Mouse (Mus musculus): ENCODE results near the gene Ms4a15. TPM values are rescaled to one million over a fixed set of nuclear protein-coding genes. Genes with fewer than 3 reads are reported as not detected.

Gene Ms4a15
- total and polyA plus RNA-seq, 3 experiments: not detected

DNA sequence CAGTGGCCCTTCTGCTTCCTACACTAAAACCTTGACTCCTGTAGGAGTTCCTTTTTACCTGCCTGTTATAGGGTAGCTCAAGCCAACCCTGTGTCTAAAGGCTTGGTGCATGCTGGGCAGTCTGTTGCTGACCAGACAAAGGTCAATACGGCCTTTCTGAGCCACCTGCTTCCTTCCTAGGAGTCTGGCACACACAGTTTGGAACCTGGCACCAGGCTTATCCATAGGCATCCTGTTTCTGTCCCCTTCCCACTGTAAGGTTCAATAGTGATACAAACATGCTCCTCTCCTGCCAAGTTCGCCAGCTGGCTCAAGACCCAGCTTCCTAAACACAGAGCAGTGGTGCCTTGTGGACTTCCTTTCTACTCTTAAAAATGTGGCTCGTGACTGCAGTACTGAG, 46.5 kb downstream of the Ms4a15 start:
- Histone ChIP-seq H3K79me2 (ENCODE audit: control insufficient read depth, insufficient read depth, low read length, poor library complexity) (peaks cover 34% of the 10 kb centered on the region), H3K27me3 (ENCODE audit: control insufficient read depth in 1 of 2, insufficient read depth in 2 of 2, low read length in 2 of 2) (no peaks in the 10 kb centered on the region), H3K4me3 (ENCODE audit: control insufficient read depth in 1 of 2, insufficient read depth in 1 of 2, low read depth in 2 of 2, low read length in 2 of 2) (peak overlapping the region; percentile 84 to 95; a peak in 3 of 4 replicates), H3K36me3 (ENCODE audit: control insufficient read depth in 1 of 2, insufficient read depth in 2 of 2, low read length in 2 of 2) (peaks cover 3 to 18% of the 10 kb centered on the region in 2 experiments; a peak in 3 of 4 replicates), H3K9ac (ENCODE audit: control insufficient read depth, low read depth, low read length, poor library complexity, severe bottlenecking) (peak overlapping the region; percentile 83), H3K9me3 (replicated peaks; ENCODE audit: insufficient read depth, low read length) (no peaks in the 10 kb centered on the region), H3K4me1 (ENCODE audit: control insufficient read depth in 1 of 2, insufficient read depth in 2 of 2, low read length in 2 of 2) (peaks cover 0 to 13% of the 10 kb centered on the region in 2 experiments; a peak in 2 of 4 replicates), H3K27ac (ENCODE audit: control insufficient read depth, low read depth, low read length) (no peak overlapping the region)
- DNase-seq (ENCODE audit: low read depth, low spot score): no peak
- TF ChIP-seq E2F4 (IDR thresholded peaks at IDR 0.05; ENCODE audit: borderline replicate concordance, low read depth, low read length) (no peak), USF2 (IDR thresholded peaks at IDR 0.05; ENCODE audit: borderline replicate concordance in 1 of 2, insufficient read depth in 1 of 2, low read depth in 1 of 2, low read length in 2 of 2) (no peak), TBP (IDR thresholded peaks at IDR 0.05; ENCODE audit: low read depth, low read length) (no peak)

DNA sequence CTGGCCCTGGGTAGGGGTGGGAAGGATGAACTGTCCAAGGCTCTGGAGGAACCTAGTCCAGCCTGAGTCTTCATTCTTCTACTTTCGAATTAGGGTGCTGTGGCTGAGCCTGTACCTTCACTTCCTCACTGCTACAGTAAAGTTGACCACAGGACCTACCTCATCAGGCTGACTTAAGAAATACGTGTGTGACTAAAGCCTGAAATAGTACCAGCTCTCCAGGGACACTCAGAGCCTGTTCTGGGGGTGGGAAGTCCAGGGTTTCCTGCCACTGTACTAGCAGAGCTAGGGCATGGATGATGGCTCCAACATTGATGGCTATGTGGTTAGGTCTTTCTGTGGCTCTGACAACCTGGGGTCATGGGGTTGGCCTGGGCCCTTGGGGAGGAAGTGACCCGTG, 49.1 kb downstream of the Ms4a15 start:
- no peaks in the 10 kb centered on the region for H3K27me3 ChIP-seq (ENCODE audit: control insufficient read depth in 1 of 2, insufficient read depth in 2 of 2, low read length in 2 of 2)
- H3K4me1 ChIP-seq (ENCODE audit: control insufficient read depth in 1 of 2, insufficient read depth in 2 of 2, low read length in 2 of 2): peaks cover 3 to 16% of the 10 kb centered on the region in 2 experiments
- no peak overlapping the region for H3K4me3 ChIP-seq (ENCODE audit: control insufficient read depth in 1 of 2, insufficient read depth in 1 of 2, low read depth in 2 of 2, low read length in 2 of 2)
- TF ChIP-seq ETS1 (IDR thresholded peaks at IDR 0.05; ENCODE audit: low read depth, low read length) (no peak), POLR2A (IDR thresholded peaks at IDR 0.05; ENCODE audit: control insufficient read depth in 1 of 2, insufficient read depth in 1 of 2, low read depth in 1 of 2, low read length in 2 of 2, poor library complexity in 1 of 2) (no peak), ZNF384 (IDR thresholded peaks at IDR 0.05; ENCODE audit: low read depth, low read length) (no peak), MYC (IDR thresholded peaks at IDR 0.05; ENCODE audit: low read depth, low read length) (no peak), MEF2A (IDR thresholded peaks at IDR 0.05; ENCODE audit: extremely low read depth, insufficient replicate concordance, low read depth, low read length, poor library complexity, severe bottlenecking) (no peak), KAT2A (conservative IDR thresholded peaks at IDR 0.05; ENCODE audit: low read depth, low read length) (no peak), JUND (IDR thresholded peaks at IDR 0.05; ENCODE audit: low read depth, low read length) (no peak), MYB (IDR thresholded peaks at IDR 0.05; ENCODE audit: low read depth, low read length) (no peak), MAFK (IDR thresholded peaks at IDR 0.05; ENCODE audit: borderline replicate concordance, low read depth, low read length) (no peak), ZMIZ1 (IDR thresholded peaks at IDR 0.05; ENCODE audit: low read depth, low read length) (no peak), ZC3H11A (IDR thresholded peaks at IDR 0.05; ENCODE audit: low read depth, low read length) (no peak), NELFE (IDR thresholded peaks at IDR 0.05; ENCODE audit: low read depth, low read length) (no peak), TBP (IDR thresholded peaks at IDR 0.05; ENCODE audit: low read depth, low read length) (no peak), GATA1 (IDR thresholded peaks at IDR 0.05; ENCODE audit: low read depth, low read length) (no peak), RCOR1 (IDR thresholded peaks at IDR 0.05; ENCODE audit: low read depth, low read length) (no peak), SIN3A (IDR thresholded peaks at IDR 0.05; ENCODE audit: low read length) (no peak)
- H3K79me2 ChIP-seq (ENCODE audit: control insufficient read depth, insufficient read depth, low read length, poor library complexity): peaks cover 33% of the 10 kb centered on the region
- peaks cover 3 to 19% of the 10 kb centered on the region in 2 experiments; a peak in 3 of 4 replicates for H3K36me3 ChIP-seq (ENCODE audit: control insufficient read depth in 1 of 2, insufficient read depth in 2 of 2, low read length in 2 of 2)
- no peak overlapping the region for H3K27ac ChIP-seq (ENCODE audit: control insufficient read depth, low read depth, low read length)
- H3K9ac ChIP-seq (ENCODE audit: control insufficient read depth, low read depth, low read length, poor library complexity, severe bottlenecking): no peak overlapping the region
- no peaks in the 10 kb centered on the region for H3K9me3 ChIP-seq (replicated peaks; ENCODE audit: insufficient read depth, low read length)
- no peak for DNase-seq (ENCODE audit: low read depth, low spot score)
